Mouse (Mus musculus): ENCODE results near the gene Klf7.

- TF ChIP-seq CTCF (IDR thresholded peaks at IDR 0.05; ENCODE audit: low read depth, low read length) (no peak), POLR2A (IDR thresholded peaks at IDR 0.05; ENCODE audit: borderline replicate concordance, low read depth, low read length) (no peak)
Measured at GRCm38 (mm10) chr1:64119358-64119794, 2.7 kb downstream of the Klf7 start.

All from bone marrow macrophage, adult 2 months (primary cell).